Mouse (Mus musculus) embryonic facial prominence, embryonic 15.5 days (tissue): ENCODE measurements around the gene Coasy. TPM values are rescaled to one million over a fixed set of nuclear protein-coding genes. Genes with fewer than 3 reads are reported as not detected.

ENCODE experiments used
- ATAC-seq: fragments of 200-750 bp; cut with Nextera tagmentation; 2 replicates; pipeline ENCODE4 v1.8.0; 2017; ENCODE audit warnings: low read depth, moderate TSS enrichment; ENCODE audit not compliant: insufficient number of reproducible peaks, low FRiP score, low TSS enrichment
- H3K27ac ChIP-seq: fragments of 300-500 bp; sonication (generic); replicated peaks from 2 replicates; pipeline ENCODE4 v1.5.1; 2015; ENCODE audit warnings: mild to moderate bottlenecking, inconsistent platforms
- H3K27me3 ChIP-seq: fragments of 300-500 bp; sonication (generic); 2 replicates; pipeline ENCODE4 v1.6.1; 2015; ENCODE audit warnings: inconsistent platforms
- H3K36me3 ChIP-seq: fragments of 300-500 bp; sonication (generic); 2 replicates; pipeline ENCODE4 v1.6.1; 2015; ENCODE audit warnings: mild to moderate bottlenecking, inconsistent platforms
- H3K4me1 ChIP-seq: fragments of 300-500 bp; sonication (generic); 2 replicates; pipeline ENCODE4 v1.6.1; 2015; ENCODE audit warnings: inconsistent platforms
- H3K4me2 ChIP-seq: fragments of 300-500 bp; sonication (generic); replicated peaks from 2 replicates; pipeline ENCODE4 v1.6.1; 2015; ENCODE audit warnings: mild to moderate bottlenecking, inconsistent platforms
- H3K4me3 ChIP-seq: fragments of 300-500 bp; sonication (generic); replicated peaks from 2 replicates; pipeline ENCODE4 v1.5.1; 2015; ENCODE audit warnings: mild to moderate bottlenecking, inconsistent platforms
- H3K9ac ChIP-seq: fragments of 300-500 bp; sonication (generic); 2 replicates; pipeline ENCODE4 v1.6.1; 2015; ENCODE audit warnings: inconsistent platforms
- H3K9me3 ChIP-seq: fragments of 300-500 bp; sonication (generic); replicated peaks from 2 replicates; pipeline ENCODE4 v1.6.1; 2016; ENCODE audit warnings: inconsistent platforms
- WGBS: fragments of 180-500 bp; shearing (Covaris S2); methylation state at CpG from one replicate; pipeline ENCODE4 v1.1.7; 2015; 5-methylcytosine and 5-hydroxymethylcytosine counted together
- polyA plus RNA-seq: library from polyadenylated mRNA; unstranded; fragments of >200 nt; fragmentation: Nextera tagmentation; extraction: Ambion mirVana; gene quantifications from 2 replicates; pipeline ENCODE4 v1.2.1, GENCODE M21; 2015

Coasy gene
- polyA plus RNA-seq, 1 experiment from 2014 or later: 44.9 TPM

- H3K4me2 ChIP-seq: peak within 1 kb of the TSS; percentile 87
- H3K9me3 ChIP-seq: no peaks in the 10 kb centered on the region
- H3K36me3 ChIP-seq: peaks cover 73% of the 10 kb centered on the region
- H3K9ac ChIP-seq: peak within 1 kb of the TSS; percentile 65
- H3K27ac ChIP-seq: peak within 1 kb of the TSS; percentile 95
- H3K27me3 ChIP-seq: no peaks in the 10 kb centered on the region
- H3K4me1 ChIP-seq: peaks cover 19% of the 10 kb centered on the region
- under 1% methylated on average over 43 of the region's 43 CpGs for WGBS
- peak within 1 kb of the TSS; percentile 94 for H3K4me3 ChIP-seq
- ATAC-seq: peak; percentile 90
These were observed 13.1 kb downstream of the Coasy start, which contains the start of gene Psmc3ip for GRCm38 (mm10) chr11:101095314-101096024. Gene Psmc3ip, minus strand, starts transcription at chr11:101095436.

- no peak overlapping the region for H3K27ac ChIP-seq
- peaks cover 68% of the 10 kb centered on the region for H3K36me3 ChIP-seq
- no peaks in the 10 kb centered on the region for H3K27me3 ChIP-seq
- ATAC-seq: no peak
- no peak overlapping the region for H3K9ac ChIP-seq
- H3K4me3 ChIP-seq: no peak overlapping the region
- H3K4me2 ChIP-seq: no peak overlapping the region
- WGBS: 89% methylated on average over 8 of the region's 8 CpGs
- no peaks in the 10 kb centered on the region for H3K9me3 ChIP-seq
- H3K4me1 ChIP-seq: peaks cover 19% of the 10 kb centered on the region
These were observed 15.9 kb downstream of the Coasy start for GRCm38 (mm10) chr11:101098231-101098630.

GRCm38 (mm10) chr11:101103011-101103410 is 20.6 kb downstream of the Coasy start:
- no peak overlapping the region for H3K4me3 ChIP-seq
- peaks cover 69% of the 10 kb centered on the region for H3K36me3 ChIP-seq
- H3K27ac ChIP-seq: peak overlapping the region; percentile 79
- H3K4me1 ChIP-seq: no peaks in the 10 kb centered on the region
- no peaks in the 10 kb centered on the region for H3K9me3 ChIP-seq
- H3K9ac ChIP-seq: no peak overlapping the region
- 64% methylated on average over 5 of the region's 5 CpGs for WGBS
- no peaks in the 10 kb centered on the region for H3K27me3 ChIP-seq
- H3K4me2 ChIP-seq: no peak overlapping the region
- no peak for ATAC-seq

- Histone ChIP-seq H3K27ac (no peak overlapping the region), H3K36me3 (peaks cover 17% of the 10 kb centered on the region), H3K27me3 (no peaks in the 10 kb centered on the region), H3K9me3 (no peaks in the 10 kb centered on the region), H3K4me2 (no peak overlapping the region), H3K9ac (no peak overlapping the region), H3K4me3 (no peak overlapping the region), H3K4me1 (no peaks in the 10 kb centered on the region)
- no peak for ATAC-seq
- WGBS: 67% methylated on average over 4 of the region's 4 CpGs
These were observed 27.0 kb downstream of the Coasy start for GRCm38 (mm10) chr11:101109351-101109750.

GRCm38 (mm10) chr11:101110708-101111107 is 28.3 kb downstream of the Coasy start:
- no peaks in the 10 kb centered on the region for H3K27me3 ChIP-seq
- 64% methylated on average over 5 of the region's 5 CpGs for WGBS
- no peak for ATAC-seq
- no peak overlapping the region for H3K4me2 ChIP-seq
- H3K27ac ChIP-seq: no peak overlapping the region
- 0 out of 2 replicates have a peak, but pooled peaks cover 7% of the 10 kb centered on the region for H3K36me3 ChIP-seq
- H3K9ac ChIP-seq: no peak overlapping the region
- 0 out of 2 replicates have a peak, but pooled peaks cover 7% of the 10 kb centered on the region for H3K4me1 ChIP-seq
- H3K4me3 ChIP-seq: no peak overlapping the region
- no peaks in the 10 kb centered on the region for H3K9me3 ChIP-seq

GRCm38 (mm10) chr11:101111178-101111577 is 28.8 kb downstream of the Coasy start:
- H3K27ac ChIP-seq: no peak overlapping the region
- no peak overlapping the region for H3K4me2 ChIP-seq
- no peak overlapping the region for H3K4me3 ChIP-seq
- 0 out of 2 replicates have a peak, but pooled peaks cover 12% of the 10 kb centered on the region for H3K4me1 ChIP-seq
- 0 out of 2 replicates have a peak, but pooled peaks cover 5% of the 10 kb centered on the region for H3K36me3 ChIP-seq
- ATAC-seq: no peak
- 86% methylated on average over 4 of the region's 4 CpGs for WGBS
- H3K27me3 ChIP-seq: no peaks in the 10 kb centered on the region
- H3K9me3 ChIP-seq: no peaks in the 10 kb centered on the region
- H3K9ac ChIP-seq: no peak overlapping the region

GRCm38 (mm10) chr11:101112186-101112585 is 29.8 kb downstream of the Coasy start:
- Histone ChIP-seq H3K36me3 (0 out of 2 replicates have a peak, but pooled peaks cover 5% of the 10 kb centered on the region), H3K4me3 (no peak overlapping the region), H3K27me3 (no peaks in the 10 kb centered on the region), H3K4me2 (no peak overlapping the region), H3K9ac (no peak overlapping the region), H3K4me1 (0 out of 2 replicates have a peak, but pooled peaks cover 17% of the 10 kb centered on the region), H3K27ac (no peak overlapping the region), H3K9me3 (no peaks in the 10 kb centered on the region)
- ATAC-seq: no peak
- WGBS: 85% methylated on average over 3 of the region's 3 CpGs

- Histone ChIP-seq H3K27ac (peak overlapping the region; percentile 58), H3K4me3 (no peak overlapping the region), H3K4me1 (peaks cover 33% of the 10 kb centered on the region), H3K4me2 (no peak overlapping the region), H3K27me3 (no peaks in the 10 kb centered on the region), H3K9ac (no peak overlapping the region), H3K9me3 (no peaks in the 10 kb centered on the region), H3K36me3 (0 out of 2 replicates have a peak, but pooled peaks cover 5% of the 10 kb centered on the region)
- WGBS: 65% methylated on average over 2 of the region's 2 CpGs
- ATAC-seq: no peak
These were observed 33.2 kb downstream of the Coasy start for GRCm38 (mm10) chr11:101115564-101115963.

- Histone ChIP-seq H3K27ac (peak overlapping the region; percentile 34; the same call in 1 of the 2 replicates), H3K9ac (peak overlapping the region; percentile 96), H3K27me3 (no peaks in the 10 kb centered on the region), H3K4me1 (peaks cover 40% of the 10 kb centered on the region), H3K4me2 (peak overlapping the region; percentile 82), H3K9me3 (no peaks in the 10 kb centered on the region), H3K36me3 (peaks cover 16% of the 10 kb centered on the region), H3K4me3 (peak overlapping the region; percentile 99)
- 35% methylated on average over 4 of the region's 4 CpGs for WGBS
- ATAC-seq: no peak
These were observed 35.7 kb downstream of the Coasy start for GRCm38 (mm10) chr11:101118105-101118504.

- peak; percentile 80 for ATAC-seq
- peak overlapping the region; percentile 96 for H3K9ac ChIP-seq
- peak overlapping the region; percentile 82 for H3K4me2 ChIP-seq
- H3K36me3 ChIP-seq: peaks cover 24% of the 10 kb centered on the region
- no peaks in the 10 kb centered on the region for H3K9me3 ChIP-seq
- WGBS: under 1% methylated on average over 39 of the region's 39 CpGs
- H3K4me3 ChIP-seq: peak overlapping the region; percentile 99
- peaks cover 40% of the 10 kb centered on the region for H3K4me1 ChIP-seq
- peak overlapping the region; percentile 93 for H3K27ac ChIP-seq
- no peaks in the 10 kb centered on the region for H3K27me3 ChIP-seq
These were observed 36.9 kb downstream of the Coasy start for GRCm38 (mm10) chr11:101119131-101119760.

GRCm38 (mm10) chr11:101119761-101120544 is 37.6 kb downstream of the Coasy start, which contains the start of the genes Retreg3 and Tubg1:
Gene Retreg3, minus strand, starts transcription at chr11:101119893.
Gene Tubg1, plus strand, starts transcription at chr11:101119938.
- under 1% methylated on average over 61 of the region's 61 CpGs for WGBS
- Histone ChIP-seq H3K9ac (peak within 1 kb of the TSS; percentile 96), H3K27me3 (no peaks in the 10 kb centered on the region), H3K27ac (peak within 1 kb of the TSS; percentile 93), H3K4me3 (peak within 1 kb of the TSS; percentile 99), H3K36me3 (peaks cover 27% of the 10 kb centered on the region), H3K9me3 (no peaks in the 10 kb centered on the region), H3K4me1 (peaks cover 36% of the 10 kb centered on the region), H3K4me2 (peak within 1 kb of the TSS; percentile 82)
- ATAC-seq: peak; percentile 94
